ENCODE assay signal across 12 mouse cellular contexts in genomic region chr11:89501796-89502195, GRCm38 (mm10).
"Had no signal": no experiment of that assay in that cellular context is flagged by ENCODE, and none has a peak within 500 bp of the region (broad histone marks: within the 10 kb centered on the region; RNA-seq: fewer than 3 reads in every experiment).

No protein-coding gene starts in this region.

- H3K27me3 ChIP-seq: limb, embryonic 15.5 days; liver, embryonic 12.5 days; midbrain, embryonic 13.5 days had no signal

- H3K36me3 ChIP-seq: limb, embryonic 15.5 days; liver, embryonic 12.5 days; midbrain, embryonic 13.5 days had no signal

- DNase-seq: kidney, adult 9 months; kidney, postnatal 36 days; layer of hippocampus, adult 9-11 months; layer of hippocampus, postnatal 36 days; lung, embryonic 14.5 days; lung, postnatal 10 days; thymus, postnatal 4 days had no signal

- H3K9me3 ChIP-seq: limb, embryonic 15.5 days; liver, embryonic 12.5 days; midbrain, embryonic 13.5 days had no signal

- H3K4me3 ChIP-seq: limb, embryonic 15.5 days; liver, embryonic 12.5 days; midbrain, embryonic 13.5 days had no signal

- H3K27ac ChIP-seq: kidney, postnatal 0 days; limb, embryonic 15.5 days; liver, embryonic 12.5 days; midbrain, embryonic 13.5 days; stomach, postnatal 0 days had no signal

- H3K9ac ChIP-seq: limb, embryonic 15.5 days; liver, embryonic 12.5 days; lung, embryonic 14.5 days; midbrain, embryonic 13.5 days had no signal

- ATAC-seq: liver, embryonic 12.5 days; midbrain, embryonic 13.5 days had no signal

- H3K4me1 ChIP-seq: liver, embryonic 12.5 days had no signal

- H3K4me2 ChIP-seq: limb, embryonic 15.5 days; liver, embryonic 12.5 days; lung, embryonic 14.5 days; midbrain, embryonic 13.5 days had no signal
